Mouse (Mus musculus): ENCODE results near the gene Lama1. TPM values are rescaled to one million over a fixed set of nuclear protein-coding genes. Genes with fewer than 3 reads are reported as not detected.

Lama1 gene
- polyA plus RNA-seq, 1 experiment from 2014 or later, result 0.84 TPM

- Histone ChIP-seq H3K36me3 (ENCODE audit: control insufficient read depth, insufficient read depth, low read length) (peaks cover 12% of the 10 kb centered on the region), H3K9me3 (ENCODE audit: control insufficient read depth, low read length) (0 out of 2 replicates have a peak, but pooled peaks cover 3% of the 10 kb centered on the region), H3K4me2 (ENCODE audit: low read length) (no peak overlapping the region), H3K4me3 (ENCODE audit: control insufficient read depth in 1 of 2, insufficient read depth in 1 of 2, low read depth in 1 of 2, low read length in 2 of 2) (no peak overlapping the region), H3K9ac (ENCODE audit: low read length) (no peak overlapping the region), H3K27ac (replicated peaks in 1 of 2; ENCODE audit: control insufficient read depth in 1 of 2, insufficient read depth in 1 of 2, low read depth in 2 of 2, low read length in 2 of 2) (peak overlapping the region; percentile 41 to 55; a peak in 3 of 4 replicates), H3K27me3 (ENCODE audit: control insufficient read depth, insufficient read depth, low read length) (peaks cover 69% of the 10 kb centered on the region), H3K4me1 (ENCODE audit: control insufficient read depth in 2 of 2, insufficient read depth in 2 of 2, low read length in 2 of 2) (0 out of 4 replicates have a peak, but pooled peaks cover 2 to 5% of the 10 kb centered on the region in 2 experiments)
- 80% methylated on average over 9 of the region's 9 CpGs for WGBS
- ATAC-seq (ENCODE audit: insufficient number of reproducible peaks, insufficient read depth, low FRiP score, low read depth), result no peak
Observed at GRCm38 (mm10) chr17:67866026-67866425, 169.0 kb downstream of the Lama1 start.

DNA sequence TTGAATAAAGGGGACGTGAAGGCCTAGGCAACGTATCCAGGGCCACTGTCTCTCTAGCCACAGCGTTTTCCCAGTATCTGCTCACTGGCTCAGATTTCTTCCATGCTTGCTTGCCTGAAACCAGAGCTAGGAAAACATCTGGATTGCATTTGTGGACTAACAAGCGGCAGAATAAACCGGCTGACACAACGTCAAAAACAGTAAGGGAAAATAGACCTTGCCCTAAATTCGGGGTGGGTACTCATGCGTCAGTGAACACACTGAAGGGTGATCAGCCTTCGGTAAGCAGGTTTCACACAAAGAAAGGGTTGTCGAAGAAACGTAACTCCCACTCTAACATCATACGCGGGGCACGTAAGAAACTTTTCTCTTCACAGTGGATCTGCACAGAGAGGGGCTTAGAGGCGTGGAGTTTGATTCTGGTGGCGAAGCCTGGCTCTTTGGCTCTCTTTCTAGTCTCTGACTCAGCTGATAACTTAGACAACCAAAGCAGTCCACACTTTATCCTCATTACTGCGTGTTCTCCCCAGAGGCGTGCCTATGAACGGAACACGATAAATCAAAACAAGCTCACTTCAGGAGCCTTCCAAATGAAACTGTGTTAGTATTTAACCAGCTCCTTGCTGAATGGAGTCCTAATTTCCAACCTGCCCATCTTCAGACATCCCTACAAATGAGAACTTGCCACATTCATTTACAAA lies 169.6 kb downstream of the Lama1 start:
- 0 out of 2 replicates have a peak, but pooled peaks cover 3% of the 10 kb centered on the region for H3K9me3 ChIP-seq (ENCODE audit: control insufficient read depth, low read length)

GRCm38 (mm10) chr17:67869731-67870601 lies 172.9 kb downstream of the Lama1 start:
- Histone ChIP-seq H3K27ac (replicated peaks in 1 of 2; ENCODE audit: control insufficient read depth in 1 of 2, insufficient read depth in 1 of 2, low read depth in 2 of 2, low read length in 2 of 2) (no peak overlapping the region), H3K4me2 (ENCODE audit: low read length) (no peak overlapping the region), H3K27me3 (ENCODE audit: control insufficient read depth, insufficient read depth, low read length) (peaks cover 57% of the 10 kb centered on the region), H3K4me1 (ENCODE audit: control insufficient read depth in 2 of 2, insufficient read depth in 2 of 2, low read length in 2 of 2) (0 out of 4 replicates have a peak, but pooled peaks cover 0 to under 1% of the 10 kb centered on the region in 2 experiments), H3K36me3 (ENCODE audit: control insufficient read depth, insufficient read depth, low read length) (peaks cover 35% of the 10 kb centered on the region), H3K9ac (ENCODE audit: low read length) (no peak overlapping the region), H3K9me3 (ENCODE audit: control insufficient read depth, low read length) (0 out of 2 replicates have a peak, but pooled peaks cover 3% of the 10 kb centered on the region), H3K4me3 (ENCODE audit: control insufficient read depth in 1 of 2, insufficient read depth in 1 of 2, low read depth in 1 of 2, low read length in 2 of 2) (no peak overlapping the region)
- peak; percentile 54; the same call in 1 of the 2 replicates for ATAC-seq (ENCODE audit: insufficient number of reproducible peaks, insufficient read depth, low FRiP score, low read depth)
- WGBS, result 68% methylated on average over 23 of the region's 23 CpGs

More for the DNA sequence above, 169.6 kb downstream of the Lama1 start:
- Histone ChIP-seq H3K4me2 (ENCODE audit: low read length) (no peak overlapping the region), H3K9ac (ENCODE audit: low read length) (no peak overlapping the region), H3K27ac (replicated peaks in 1 of 2; ENCODE audit: control insufficient read depth in 1 of 2, insufficient read depth in 1 of 2, low read depth in 2 of 2, low read length in 2 of 2) (peak overlapping the region; percentile 49 to 55), H3K27me3 (ENCODE audit: control insufficient read depth, insufficient read depth, low read length) (peaks cover 66% of the 10 kb centered on the region), H3K36me3 (ENCODE audit: control insufficient read depth, insufficient read depth, low read length) (peaks cover 12% of the 10 kb centered on the region), H3K4me1 (ENCODE audit: control insufficient read depth in 2 of 2, insufficient read depth in 2 of 2, low read length in 2 of 2) (0 out of 4 replicates have a peak, but pooled peaks cover 2 to 5% of the 10 kb centered on the region in 2 experiments), H3K4me3 (ENCODE audit: control insufficient read depth in 1 of 2, insufficient read depth in 1 of 2, low read depth in 1 of 2, low read length in 2 of 2) (no peak overlapping the region)
- no peak for ATAC-seq (ENCODE audit: insufficient number of reproducible peaks, insufficient read depth, low FRiP score, low read depth)
- 77% methylated on average over 20 of the region's 20 CpGs for WGBS

Other genes starting within 250 kb of the Lama1 start
- 0.11 TPM in 1 of 2 replicates, not detected in the other for gene Lrrc30, start 64.5 kb upstream of the Lama1 start, polyA plus RNA-seq (2014; fragmentation: Nextera tagmentation; extraction: Ambion mirVana)